Mouse (Mus musculus): ENCODE results near the gene Clip2. TPM values are rescaled to one million over a fixed set of nuclear protein-coding genes. Genes with fewer than 3 reads are reported as not detected.

The Clip2 gene
- polyA plus RNA-seq, 1 experiment: 14.2 TPM

- TF ChIP-seq E2F4 (IDR thresholded peaks at IDR 0.05; ENCODE audit: insufficient read depth) (no peak), MYOG (IDR thresholded peaks at IDR 0.05; ENCODE audit: control insufficient read depth in 1 of 3, insufficient read depth in 1 of 3, insufficient read length in 2 of 3, low read depth in 2 of 3) (no peak), USF1 (IDR thresholded peaks at IDR 0.05; ENCODE audit: low read depth) (no peak), MAX (IDR thresholded peaks at IDR 0.05; ENCODE audit: low read depth) (no peak), SRF (IDR thresholded peaks at IDR 0.05; ENCODE audit: control insufficient read depth, insufficient read length, low read depth) (no peak), POLR2A (IDR thresholded peaks at IDR 0.05; ENCODE audit: insufficient read length, low read depth) (no peak), CEBPB (IDR thresholded peaks at IDR 0.05; ENCODE audit: insufficient read depth, poor library complexity, severe bottlenecking) (no peak), REST (IDR thresholded peaks at IDR 0.05; ENCODE audit: insufficient read depth, insufficient read length) (no peak)
- Histone ChIP-seq H3K36me3 (ENCODE audit: control insufficient read depth, insufficient read depth) (no peaks in the 10 kb centered on the region), H3K27me3 (ENCODE audit: control insufficient read depth, insufficient read depth, insufficient read length) (no peaks in the 10 kb centered on the region), H3ac (ENCODE audit: control insufficient read depth, insufficient read length) (no peak overlapping the region), H3K79me2 (ENCODE audit: control insufficient read depth, insufficient read depth) (no peaks in the 10 kb centered on the region), H3K4me3 (no peak overlapping the region), H3K4me2 (ENCODE audit: low read depth) (peak overlapping the region; percentile 39)
Observed at GRCm38 (mm10) chr5:134568964-134569491, 16.8 kb upstream of the Clip2 start.

- no peak overlapping the region for H3ac ChIP-seq (ENCODE audit: control insufficient read depth, insufficient read length)
- no peak for TF ChIP-seq TCF12 (IDR thresholded peaks at IDR 0.05; ENCODE audit: insufficient read depth, poor library complexity, severe bottlenecking)
- no peak for TF ChIP-seq USF1 (IDR thresholded peaks at IDR 0.05; ENCODE audit: low read depth)
- no peak for TF ChIP-seq MYOG (IDR thresholded peaks at IDR 0.05; ENCODE audit: control insufficient read depth in 1 of 3, insufficient read depth in 1 of 3, insufficient read length in 2 of 3, low read depth in 2 of 3)
- TF ChIP-seq TCF3 (IDR thresholded peaks at IDR 0.05; ENCODE audit: insufficient read length, low read depth): no peak
- TF ChIP-seq SRF (IDR thresholded peaks at IDR 0.05; ENCODE audit: control insufficient read depth, insufficient read length, low read depth): no peak
- no peak for TF ChIP-seq CEBPB (IDR thresholded peaks at IDR 0.05; ENCODE audit: insufficient read depth, poor library complexity, severe bottlenecking)
- no peak for TF ChIP-seq E2F4 (IDR thresholded peaks at IDR 0.05; ENCODE audit: insufficient read depth)
- no peak for TF ChIP-seq MYOD1 (IDR thresholded peaks at IDR 0.05; ENCODE audit: control insufficient read depth in 1 of 3, insufficient read length in 2 of 3, low read depth in 2 of 3)
- no peak for TF ChIP-seq POLR2A (IDR thresholded peaks at IDR 0.05; ENCODE audit: insufficient read length, low read depth)
- TF ChIP-seq POLR2AphosphoS2 (IDR thresholded peaks at IDR 0.05; ENCODE audit: insufficient read length, low read depth): no peak
- TF ChIP-seq REST (IDR thresholded peaks at IDR 0.05; ENCODE audit: insufficient read depth, insufficient read length): no peak
- TF ChIP-seq MAX (IDR thresholded peaks at IDR 0.05; ENCODE audit: low read depth): no peak
- no peaks in the 10 kb centered on the region for H3K36me3 ChIP-seq (ENCODE audit: control insufficient read depth, insufficient read depth)
- no peak overlapping the region for H3K4me2 ChIP-seq (ENCODE audit: low read depth)
- no peak overlapping the region for H3K4me3 ChIP-seq
- H3K79me2 ChIP-seq (ENCODE audit: control insufficient read depth, insufficient read depth): no peaks in the 10 kb centered on the region
- no peaks in the 10 kb centered on the region for H3K27me3 ChIP-seq (ENCODE audit: control insufficient read depth, insufficient read depth, insufficient read length)
Observed at GRCm38 (mm10) chr5:134568030-134568429, 15.8 kb upstream of the Clip2 start.

- Histone ChIP-seq H3K4me3 (no peak overlapping the region), H3ac (ENCODE audit: control insufficient read depth, insufficient read length) (no peak overlapping the region), H3K27me3 (ENCODE audit: control insufficient read depth, insufficient read depth, insufficient read length) (no peaks in the 10 kb centered on the region), H3K79me2 (ENCODE audit: control insufficient read depth, insufficient read depth) (no peaks in the 10 kb centered on the region), H3K4me2 (ENCODE audit: low read depth) (no peak overlapping the region), H3K36me3 (ENCODE audit: control insufficient read depth, insufficient read depth) (no peaks in the 10 kb centered on the region)
- TF ChIP-seq MAX (IDR thresholded peaks at IDR 0.05; ENCODE audit: low read depth): no peak
- TF ChIP-seq E2F4 (IDR thresholded peaks at IDR 0.05; ENCODE audit: insufficient read depth): no peak
- TF ChIP-seq POLR2AphosphoS2 (IDR thresholded peaks at IDR 0.05; ENCODE audit: insufficient read length, low read depth): no peak
Observed at GRCm38 (mm10) chr5:134567445-134567844, 15.2 kb upstream of the Clip2 start.

GRCm38 (mm10) chr5:134565696-134566095 is 13.5 kb upstream of the Clip2 start:
- H3K36me3 ChIP-seq (ENCODE audit: control insufficient read depth, insufficient read depth): no peaks in the 10 kb centered on the region
- TF ChIP-seq MYOG (IDR thresholded peaks at IDR 0.05; ENCODE audit: control insufficient read depth in 1 of 3, insufficient read depth in 1 of 3, insufficient read length in 2 of 3, low read depth in 2 of 3) (no peak), MYOD1 (IDR thresholded peaks at IDR 0.05; ENCODE audit: control insufficient read depth in 1 of 3, insufficient read length in 2 of 3, low read depth in 2 of 3) (no peak), MAX (IDR thresholded peaks at IDR 0.05; ENCODE audit: low read depth) (no peak), E2F4 (IDR thresholded peaks at IDR 0.05; ENCODE audit: insufficient read depth) (no peak), REST (IDR thresholded peaks at IDR 0.05; ENCODE audit: insufficient read depth, insufficient read length) (no peak)
- no peak overlapping the region for H3ac ChIP-seq (ENCODE audit: control insufficient read depth, insufficient read length)
- no peak overlapping the region for H3K4me2 ChIP-seq (ENCODE audit: low read depth)
- no peak overlapping the region for H3K4me3 ChIP-seq
- H3K79me2 ChIP-seq (ENCODE audit: control insufficient read depth, insufficient read depth): no peaks in the 10 kb centered on the region
- no peaks in the 10 kb centered on the region for H3K27me3 ChIP-seq (ENCODE audit: control insufficient read depth, insufficient read depth, insufficient read length)

- no peaks in the 10 kb centered on the region for H3K36me3 ChIP-seq (ENCODE audit: control insufficient read depth, insufficient read depth)
- no peaks in the 10 kb centered on the region for H3K79me2 ChIP-seq (ENCODE audit: control insufficient read depth, insufficient read depth)
- no peak overlapping the region for H3ac ChIP-seq (ENCODE audit: control insufficient read depth, insufficient read length)
- H3K4me2 ChIP-seq (ENCODE audit: low read depth): no peak overlapping the region
- TF ChIP-seq E2F4 (IDR thresholded peaks at IDR 0.05; ENCODE audit: insufficient read depth) (no peak), CEBPB (IDR thresholded peaks at IDR 0.05; ENCODE audit: insufficient read depth, poor library complexity, severe bottlenecking) (no peak), MYOD1 (IDR thresholded peaks at IDR 0.05; ENCODE audit: control insufficient read depth in 1 of 3, insufficient read length in 2 of 3, low read depth in 2 of 3) (no peak), TCF12 (IDR thresholded peaks at IDR 0.05; ENCODE audit: insufficient read depth, poor library complexity, severe bottlenecking) (no peak), TCF3 (IDR thresholded peaks at IDR 0.05; ENCODE audit: insufficient read length, low read depth) (no peak)
- no peak overlapping the region for H3K4me3 ChIP-seq
- no peaks in the 10 kb centered on the region for H3K27me3 ChIP-seq (ENCODE audit: control insufficient read depth, insufficient read depth, insufficient read length)
Observed at GRCm38 (mm10) chr5:134564272-134564671, 12.0 kb upstream of the Clip2 start.
